Mouse (Mus musculus): ENCODE measurements around the gene Gm14685.
"Not testable (repeated sequence)": the region's sequence is repeated elsewhere in the genome, so short reads cannot be mapped to it uniquely, and the experiment has no call there.

Gm14685 gene

GRCm38 (mm10) chrX:73116747-73117146 is at the start of gene Gm14685:
Gm14685 (plus strand) TSS chrX:73117047.
- not testable (repeated sequence) for DNase-seq

GRCm38 (mm10) chrX:73082267-73083055 is 34.4 kb upstream of the Gm14685 start, which contains the start of gene Xlr4a:
Xlr4a (minus strand) TSS chrX:73082478.
- not testable (repeated sequence) for DNase-seq

GRCm38 (mm10) chrX:73096941-73097508 is 19.8 kb upstream of the Gm14685 start, which contains the start of gene Xlr3a:
Xlr3a (minus strand) TSS chrX:73097095.
- not testable (repeated sequence) for DNase-seq

DNA sequence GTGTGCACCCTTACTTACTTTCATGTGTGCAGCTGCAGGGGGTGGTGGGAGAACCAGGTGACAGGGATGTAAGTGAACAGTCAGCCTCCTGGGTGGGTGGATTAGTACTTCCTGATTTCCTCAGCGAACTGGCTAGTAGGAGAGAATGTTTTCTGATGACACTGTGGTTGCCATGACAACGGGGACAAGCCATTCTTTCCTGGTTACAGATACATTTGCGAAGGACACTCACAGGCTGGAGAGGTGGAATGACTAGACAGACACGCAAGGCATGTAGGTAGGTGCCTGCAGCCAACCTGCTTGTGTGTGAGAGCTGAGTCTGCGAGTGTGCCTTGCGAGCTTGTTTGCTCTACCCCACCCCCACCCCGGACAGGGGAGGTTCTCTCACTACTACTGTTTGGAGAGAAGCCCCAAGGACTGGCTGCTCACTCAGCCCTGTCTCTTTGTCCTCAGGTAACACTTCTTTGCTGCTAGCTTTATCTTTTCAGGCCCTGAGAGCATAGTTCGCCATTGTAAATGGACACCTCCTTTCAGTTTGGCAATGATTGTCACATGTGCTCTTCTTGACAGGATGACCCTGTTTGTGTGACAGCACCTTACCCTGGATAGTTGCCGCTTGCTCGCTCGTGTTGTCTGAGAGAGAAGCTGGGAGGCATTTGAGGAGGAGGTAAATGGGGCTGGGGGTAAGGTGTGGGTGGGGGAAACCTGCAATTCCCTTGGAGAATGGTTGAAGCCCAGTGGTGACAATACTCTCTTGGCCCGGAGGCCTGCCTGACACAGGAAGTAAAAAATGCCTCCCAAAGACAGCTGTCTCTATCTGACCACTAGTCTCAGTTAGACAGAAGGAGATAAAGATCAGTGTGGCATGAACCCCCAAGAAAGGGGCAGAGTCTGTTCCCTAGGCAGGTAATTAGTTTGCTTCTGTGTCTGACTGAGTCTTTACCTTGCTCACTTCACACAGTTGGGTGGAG is 6.3 kb downstream of the Gm14685 start:
- not testable (repeated sequence) for DNase-seq

DNA sequence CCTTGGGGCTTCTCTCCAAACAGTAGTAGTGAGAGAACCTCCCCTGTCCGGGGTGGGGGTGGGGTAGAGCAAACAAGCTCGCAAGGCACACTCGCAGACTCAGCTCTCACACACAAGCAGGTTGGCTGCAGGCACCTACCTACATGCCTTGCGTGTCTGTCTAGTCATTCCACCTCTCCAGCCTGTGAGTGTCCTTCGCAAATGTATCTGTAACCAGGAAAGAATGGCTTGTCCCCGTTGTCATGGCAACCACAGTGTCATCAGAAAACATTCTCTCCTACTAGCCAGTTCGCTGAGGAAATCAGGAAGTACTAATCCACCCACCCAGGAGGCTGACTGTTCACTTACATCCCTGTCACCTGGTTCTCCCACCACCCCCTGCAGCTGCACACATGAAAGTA is 26.4 kb downstream of the Gm14685 start:
- DNase-seq, result not testable (repeated sequence)

- not testable (repeated sequence) for DNase-seq
Observed at GRCm38 (mm10) chrX:73148496-73148895, 31.6 kb downstream of the Gm14685 start, which contains the start of gene Xlr5b. Xlr5b (plus strand) TSS chrX:73148796.

DNA sequence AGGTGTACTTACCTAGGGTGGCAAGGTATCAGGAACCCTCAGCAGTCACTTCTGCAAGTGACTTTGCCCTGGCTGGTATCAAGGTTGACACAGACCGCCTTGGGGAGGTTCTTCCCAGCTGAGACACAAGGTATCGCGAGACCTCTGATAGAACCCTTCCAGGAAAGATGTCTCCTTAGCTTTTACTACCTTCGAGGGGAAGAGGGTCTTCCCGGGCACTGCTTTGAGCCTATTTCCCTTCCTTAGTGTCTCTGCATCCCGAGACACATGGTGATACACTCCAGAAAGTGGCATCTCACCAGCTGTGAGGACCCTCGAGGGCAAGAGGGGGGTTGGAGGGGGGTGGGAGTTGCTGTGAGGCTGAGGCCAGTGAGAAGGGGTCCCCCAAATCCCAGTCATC is 32.5 kb downstream of the Gm14685 start, which contains the start of gene DXBay18:
TSS of gene DXBay18 (minus strand) at position 101 of the 400 bp plus-strand sequence.
- DNase-seq, result not testable (repeated sequence)

DNA sequence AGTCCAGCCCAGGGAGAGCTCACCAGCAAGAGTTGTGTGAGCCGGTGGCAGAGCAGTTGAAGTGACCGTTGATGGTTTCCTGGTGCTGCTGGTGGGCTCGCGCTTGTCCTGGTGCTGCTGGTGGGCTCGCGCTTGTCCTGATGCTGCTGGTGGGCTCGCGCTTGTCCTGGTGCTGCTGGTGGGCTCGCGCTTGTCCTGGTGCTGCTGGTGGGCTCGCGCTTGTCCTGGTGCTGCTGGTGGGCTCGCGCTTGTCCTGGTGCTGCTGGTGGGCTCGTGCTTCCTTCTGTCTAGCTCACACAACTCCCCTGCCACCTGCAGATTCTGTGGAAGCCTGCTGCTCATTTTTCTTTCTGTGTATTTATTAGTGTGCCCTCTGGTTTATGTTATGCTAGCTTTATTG is 60.0 kb downstream of the Gm14685 start, which contains the start of gene Spin2d:
TSS of gene Spin2d (minus strand) at position 101 of the 400 bp plus-strand sequence.
- DNase-seq, result not testable (repeated sequence)

Measured in cerebellum, adult 8-10 months (tissue).